Mouse (Mus musculus) small intestine, adult 2 months (tissue): ENCODE measurements at regions not wholly inside any gene's neighbourhood (a gene's known extent, or its start where the extent isn't known, plus 50 kb on each side); places are given as distances from the start of the nearest gene placed in this dataset.
A peak's percentile ranks its signal among the peaks of the same experiment; 100 is the strongest.

Source experiments
- H3K27ac ChIP-seq: fragments of 200-500 bp; 2 replicates; pipeline ENCODE4 v1.5.1; 2012; ENCODE audit warnings: low read depth, low read length, control low read depth, inconsistent platforms; ENCODE audit not compliant: insufficient read depth
- H3K27me3 ChIP-seq: fragments of 200-500 bp; 2 replicates; pipeline ENCODE4 v1.6.1; 2012; ENCODE audit warnings: mild to moderate bottlenecking, moderate library complexity, low read length, inconsistent platforms; ENCODE audit not compliant: control insufficient read depth, insufficient read depth
- H3K36me3 ChIP-seq: fragments of 200-500 bp; 2 replicates; pipeline ENCODE4 v1.6.1; 2012; ENCODE audit warnings: mild to moderate bottlenecking, low read length, control low read depth, inconsistent platforms; ENCODE audit not compliant: control insufficient read depth, insufficient read depth
- H3K4me1 ChIP-seq: fragments of 200-500 bp; 2 replicates; pipeline ENCODE4 v1.6.1; 2012; ENCODE audit warnings: low read length, inconsistent platforms, mixed read lengths; ENCODE audit not compliant: control insufficient read depth, insufficient read depth, insufficient read length
- H3K4me3 ChIP-seq: fragments of 200-500 bp; 2 replicates; pipeline ENCODE4 v1.5.1; 2012; ENCODE audit warnings: low read depth, mild to moderate bottlenecking, control low read depth, inconsistent platforms, low read length, moderate library complexity
- CTCF ChIP-seq: fragments of 200-500 bp; IDR thresholded peaks from 2 replicates; pipeline ENCODE4 v1.5.1; 2012; ENCODE audit warnings: low read depth, mild to moderate bottlenecking, control low read depth, inconsistent platforms, low read length, moderate library complexity, mixed read lengths; ENCODE audit not compliant: insufficient replicate concordance, insufficient read length; ENCODE audit errors: extremely low read depth
- POLR2A ChIP-seq: fragments of 200-500 bp; IDR thresholded peaks from 2 replicates; pipeline ENCODE4 v1.6.1; 2012; ENCODE audit warnings: low read depth, mild to moderate bottlenecking, control low read depth, inconsistent platforms, low read length, moderate library complexity
- WGBS: fragments of 180-500 bp; shearing (Covaris S2); methylation state at CpG from one replicate; pipeline ENCODE4 v1.1.7; 2018; 5-methylcytosine and 5-hydroxymethylcytosine counted together

GRCm38 (mm10) chrX:167052456-167052855 is 156.7 kb downstream of the Tmsb4x start:
- Histone ChIP-seq H3K4me1 (peaks cover 11% of the 10 kb centered on the region; the same call in 1 of the 2 replicates), H3K36me3 (no peaks in the 10 kb centered on the region), H3K27me3 (no peaks in the 10 kb centered on the region), H3K4me3 (no peak overlapping the region), H3K27ac (no peak overlapping the region)
- no peak for TF ChIP-seq POLR2A
- TF ChIP-seq CTCF, result no peak
- WGBS, result 82% methylated on average over 10 of the region's 10 CpGs

DNA sequence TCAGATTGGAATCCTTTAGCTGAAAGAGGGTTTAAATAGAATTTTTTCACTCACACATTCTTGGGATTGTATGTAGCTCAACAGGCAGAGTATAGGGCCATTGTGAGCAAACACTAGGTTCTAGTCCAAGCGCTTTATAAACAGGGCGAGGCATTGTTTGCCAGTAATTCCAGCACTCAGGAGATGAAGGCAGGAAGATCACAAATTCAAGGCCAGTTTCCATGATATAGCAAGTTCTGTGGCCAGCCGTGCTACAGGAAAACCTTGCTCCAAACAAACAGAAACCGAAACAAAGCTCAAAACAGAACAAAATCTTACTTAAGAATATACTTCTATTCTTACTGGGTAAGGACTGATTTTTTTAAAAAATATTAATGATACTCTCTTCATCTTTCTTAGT is 159.0 kb downstream of the Tmsb4x start:
- Histone ChIP-seq H3K4me1 (peaks cover 11% of the 10 kb centered on the region; the same call in 1 of the 2 replicates), H3K27me3 (no peaks in the 10 kb centered on the region), H3K4me3 (no peak overlapping the region), H3K27ac (peak overlapping the region; percentile 82), H3K36me3 (no peaks in the 10 kb centered on the region)
- 20% methylated on average over 4 of the region's 4 CpGs for WGBS
- TF ChIP-seq POLR2A, result no peak
- TF ChIP-seq CTCF, result no peak

- Histone ChIP-seq H3K36me3 (no peaks in the 10 kb centered on the region), H3K27ac (peak overlapping the region; percentile 82), H3K4me3 (no peak overlapping the region), H3K27me3 (no peaks in the 10 kb centered on the region), H3K4me1 (peaks cover 11% of the 10 kb centered on the region; the same call in 1 of the 2 replicates)
- 49% methylated on average over 5 of the region's 5 CpGs for WGBS
- TF ChIP-seq CTCF (no peak), POLR2A (no peak)
These were observed 159.7 kb downstream of the Tmsb4x start for GRCm38 (mm10) chrX:167049191-167049968.

DNA sequence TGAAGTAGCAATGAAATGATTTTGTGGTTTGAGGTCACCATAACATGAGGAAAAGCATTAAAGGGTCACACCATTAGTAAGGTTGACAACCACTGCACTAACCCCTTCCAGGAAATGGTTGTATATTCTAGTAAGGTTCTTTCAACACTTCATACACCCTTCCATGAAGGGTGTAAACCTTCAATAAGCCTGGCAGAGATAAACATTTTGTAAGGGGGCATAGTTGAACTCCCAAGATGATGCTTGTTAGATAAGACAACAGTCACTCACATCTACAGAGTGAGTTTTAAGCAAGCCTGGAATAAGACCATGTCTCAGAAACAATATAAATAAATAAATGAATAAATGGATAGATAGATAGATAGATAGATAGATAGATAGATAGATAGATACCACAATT is 171.1 kb downstream of the Tmsb4x start:
- Histone ChIP-seq H3K27ac (no peak overlapping the region), H3K4me3 (no peak overlapping the region), H3K4me1 (peaks cover 7% of the 10 kb centered on the region; the same call in 1 of the 2 replicates), H3K27me3 (no peaks in the 10 kb centered on the region), H3K36me3 (no peaks in the 10 kb centered on the region)
- TF ChIP-seq POLR2A, result no peak
- no peak for TF ChIP-seq CTCF

DNA sequence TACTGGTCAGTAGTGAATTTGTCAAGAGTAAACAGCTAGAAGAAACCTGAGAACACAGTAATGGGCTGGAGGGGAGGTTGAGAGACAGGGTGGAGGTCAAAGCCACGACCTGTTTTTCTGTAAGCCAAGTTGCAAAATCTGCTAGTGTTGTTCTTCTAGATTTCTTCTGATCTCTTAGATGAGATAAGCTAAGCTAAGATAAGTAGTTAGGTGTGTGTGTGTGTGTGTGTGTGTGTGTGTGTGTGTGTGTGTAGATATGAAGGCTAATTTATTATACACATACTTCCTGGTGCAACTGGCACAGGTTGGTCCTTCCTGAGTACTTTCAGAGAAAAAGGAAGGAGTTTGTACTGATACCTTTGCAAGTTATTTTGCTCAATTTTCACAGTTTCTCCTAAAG is 172.8 kb downstream of the Tmsb4x start:
- Histone ChIP-seq H3K36me3 (no peaks in the 10 kb centered on the region), H3K4me3 (no peak overlapping the region), H3K27me3 (no peaks in the 10 kb centered on the region), H3K27ac (no peak overlapping the region), H3K4me1 (peaks cover 12% of the 10 kb centered on the region; the same call in 1 of the 2 replicates)
- no peak for TF ChIP-seq CTCF
- no peak for TF ChIP-seq POLR2A
- 0% methylated on average over 1 of the region's 1 CpGs for WGBS

DNA sequence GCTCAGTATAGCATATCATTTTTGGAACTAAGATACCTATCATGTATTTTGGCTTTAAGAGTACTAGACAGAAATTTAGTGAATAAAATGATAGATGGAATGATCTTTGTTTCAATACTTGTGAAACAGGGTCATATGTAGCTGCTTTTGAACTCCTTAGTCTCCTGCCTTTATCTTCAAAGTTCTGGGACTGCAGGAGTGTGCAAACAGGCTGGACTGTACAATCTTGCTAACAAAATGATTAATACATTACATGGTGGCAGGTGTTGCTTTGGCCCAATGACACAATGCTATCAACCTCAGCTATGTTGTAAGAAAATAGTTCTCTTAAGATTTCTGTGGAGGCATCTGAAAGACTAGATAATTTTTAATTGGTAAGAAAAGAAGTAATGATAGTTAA is 173.5 kb downstream of the Tmsb4x start:
- no peak for TF ChIP-seq POLR2A
- no peak for TF ChIP-seq CTCF
- no peaks in the 10 kb centered on the region for H3K36me3 ChIP-seq
- no peak overlapping the region for H3K4me3 ChIP-seq
- H3K27ac ChIP-seq, result no peak overlapping the region
- H3K4me1 ChIP-seq, result peaks cover 12% of the 10 kb centered on the region; the same call in 1 of the 2 replicates
- H3K27me3 ChIP-seq, result no peaks in the 10 kb centered on the region

GRCm38 (mm10) chrX:167033091-167033490 is 176.0 kb downstream of the Tmsb4x start:
- Histone ChIP-seq H3K27me3 (no peaks in the 10 kb centered on the region), H3K4me3 (no peak overlapping the region), H3K4me1 (peaks cover 12% of the 10 kb centered on the region; the same call in 1 of the 2 replicates), H3K27ac (peak overlapping the region; percentile 90), H3K36me3 (no peaks in the 10 kb centered on the region)
- TF ChIP-seq POLR2A (no peak), CTCF (no peak)
- 45% methylated on average over 2 of the region's 2 CpGs for WGBS

- TF ChIP-seq POLR2A (no peak), CTCF (no peak)
- WGBS, result 17% methylated on average over 3 of the region's 3 CpGs
- Histone ChIP-seq H3K4me3 (no peak overlapping the region), H3K36me3 (no peaks in the 10 kb centered on the region), H3K27me3 (no peaks in the 10 kb centered on the region), H3K27ac (peak overlapping the region; percentile 90), H3K4me1 (peaks cover 12% of the 10 kb centered on the region; the same call in 1 of the 2 replicates)
These were observed 176.5 kb downstream of the Tmsb4x start for GRCm38 (mm10) chrX:167032586-167032985.
